Mouse (Mus musculus): Measurements from ENCODE around the gene Arfip1.

Arfip1 gene

GRCm38 (mm10) chr3:84484333-84484732, 98.1 kb downstream of the Arfip1 start:
- no peak for DNase-seq

- no peak for DNase-seq
Measured at GRCm38 (mm10) chr3:84482121-84482520, 100.3 kb downstream of the Arfip1 start.

- DNase-seq: no peak
Measured at GRCm38 (mm10) chr3:84481104-84481503, 101.3 kb downstream of the Arfip1 start.

GRCm38 (mm10) chr3:84480006-84480897, 102.2 kb downstream of the Arfip1 start, which contains the start of gene Fhdc1:
Gene Fhdc1, minus strand, starts transcription at chr3:84480429.
- DNase-seq: peak; percentile 57

GRCm38 (mm10) chr3:84479293-84480005, 103.0 kb downstream of the Arfip1 start:
- DNase-seq: peak; percentile 29

- DNase-seq: no peak
Measured at GRCm38 (mm10) chr3:84478896-84479292, 103.5 kb downstream of the Arfip1 start.

- no peak for DNase-seq
Measured at GRCm38 (mm10) chr3:84478195-84478594, 104.2 kb downstream of the Arfip1 start.

GRCm38 (mm10) chr3:84477498-84477897, 104.9 kb downstream of the Arfip1 start:
- no peak for DNase-seq

GRCm38 (mm10) chr3:84474981-84475775, 107.2 kb downstream of the Arfip1 start:
- DNase-seq: no peak

GRCm38 (mm10) chr3:84474398-84474797, 108.0 kb downstream of the Arfip1 start:
- DNase-seq: no peak

- no peak for DNase-seq
Measured at GRCm38 (mm10) chr3:84472955-84473354, 109.5 kb downstream of the Arfip1 start.

GRCm38 (mm10) chr3:84472527-84472926, 109.9 kb downstream of the Arfip1 start:
- no peak for DNase-seq

GRCm38 (mm10) chr3:84471146-84471545, 111.3 kb downstream of the Arfip1 start:
- no peak for DNase-seq

- DNase-seq: no peak
Measured at GRCm38 (mm10) chr3:84468111-84468453, 114.3 kb downstream of the Arfip1 start.

- DNase-seq: no peak
Measured at GRCm38 (mm10) chr3:84467419-84468110, 114.9 kb downstream of the Arfip1 start.

GRCm38 (mm10) chr3:84465822-84466500, 116.5 kb downstream of the Arfip1 start:
- no peak for DNase-seq

GRCm38 (mm10) chr3:84461687-84462086, 120.7 kb downstream of the Arfip1 start:
- no peak for DNase-seq

GRCm38 (mm10) chr3:84460952-84461351, 121.5 kb downstream of the Arfip1 start:
- DNase-seq: no peak

- no peak for DNase-seq
Measured at GRCm38 (mm10) chr3:84460499-84460898, 121.9 kb downstream of the Arfip1 start.

- DNase-seq: no peak
Measured at GRCm38 (mm10) chr3:84455733-84456417, 126.5 kb downstream of the Arfip1 start.

- no peak for DNase-seq
Measured at GRCm38 (mm10) chr3:84450651-84451050, 131.8 kb downstream of the Arfip1 start.

Data from cerebellum, adult 9-10 months (tissue).